Mouse (Mus musculus): ENCODE measurements around the gene Bcl2l1. TPM values are rescaled to one million over a fixed set of nuclear protein-coding genes. Genes with fewer than 3 reads are reported as not detected.

Gene Bcl2l1
- polyA plus RNA-seq, 1 experiment: 113 TPM

- Histone ChIP-seq H3K4me1 (ENCODE audit: control insufficient read depth, insufficient read depth, low read length) (peaks cover 16% of the 10 kb centered on the region), H3K4me3 (replicated peaks; ENCODE audit: extremely low read depth, low read depth, low read length) (no peak overlapping the region)
- peak; percentile 77 for DNase-seq
- WGBS: 17% methylated on average over 10 of the region's 10 CpGs
- TF ChIP-seq POLR2A (IDR thresholded peaks at IDR 0.05; ENCODE audit: borderline replicate concordance, extremely low read depth, low read depth, low read length): no peak
- TF ChIP-seq CTCF (IDR thresholded peaks at IDR 0.05; ENCODE audit: insufficient read depth, low read length): peak; percentile 64
Observed at GRCm38 (mm10) chr2:152742435-152742834, 89.1 kb downstream of the Bcl2l1 start.

GRCm38 (mm10) chr2:152741153-152742041, 90.1 kb downstream of the Bcl2l1 start:
- 9% methylated on average over 14 of the region's 14 CpGs for WGBS

GRCm38 (mm10) chr2:152740490-152740889, 91.0 kb downstream of the Bcl2l1 start:
- 74% methylated on average over 5 of the region's 5 CpGs for WGBS
- TF ChIP-seq POLR2A (IDR thresholded peaks at IDR 0.05; ENCODE audit: borderline replicate concordance, extremely low read depth, low read depth, low read length): no peak
- TF ChIP-seq CTCF (IDR thresholded peaks at IDR 0.05; ENCODE audit: insufficient read depth, low read length): no peak
- DNase-seq: no peak
- Histone ChIP-seq H3K4me3 (replicated peaks; ENCODE audit: extremely low read depth, low read depth, low read length) (no peak overlapping the region), H3K4me1 (ENCODE audit: control insufficient read depth, insufficient read depth, low read length) (peaks cover 19% of the 10 kb centered on the region)

More at GRCm38 (mm10) chr2:152741153-152742041, 90.1 kb downstream of the Bcl2l1 start:
- Histone ChIP-seq H3K4me3 (replicated peaks; ENCODE audit: extremely low read depth, low read depth, low read length) (peak overlapping the region; percentile 3), H3K4me1 (ENCODE audit: control insufficient read depth, insufficient read depth, low read length) (peaks cover 19% of the 10 kb centered on the region)
- TF ChIP-seq POLR2A (IDR thresholded peaks at IDR 0.05; ENCODE audit: borderline replicate concordance, extremely low read depth, low read depth, low read length): 0 out of 2 replicates have a peak, but pooled peaks have one; percentile 20
- no peak for TF ChIP-seq CTCF (IDR thresholded peaks at IDR 0.05; ENCODE audit: insufficient read depth, low read length)
- peak; percentile 83 for DNase-seq

- DNase-seq: no peak
- H3K4me1 ChIP-seq (ENCODE audit: control insufficient read depth, insufficient read depth, low read length): peaks cover 19% of the 10 kb centered on the region
- H3K4me3 ChIP-seq (replicated peaks; ENCODE audit: extremely low read depth, low read depth, low read length): no peak overlapping the region
- WGBS: 4% methylated on average over 3 of the region's 3 CpGs
- no peak for TF ChIP-seq POLR2A (IDR thresholded peaks at IDR 0.05; ENCODE audit: borderline replicate concordance, extremely low read depth, low read depth, low read length)
- TF ChIP-seq CTCF (IDR thresholded peaks at IDR 0.05; ENCODE audit: insufficient read depth, low read length): no peak
Observed at GRCm38 (mm10) chr2:152739842-152740260, 91.7 kb downstream of the Bcl2l1 start.

GRCm38 (mm10) chr2:152739031-152739841, 92.3 kb downstream of the Bcl2l1 start:
- Histone ChIP-seq H3K4me1 (ENCODE audit: control insufficient read depth, insufficient read depth, low read length) (peaks cover 23% of the 10 kb centered on the region), H3K4me3 (replicated peaks; ENCODE audit: extremely low read depth, low read depth, low read length) (peak overlapping the region; percentile 57)
- 1% methylated on average over 34 of the region's 36 CpGs for WGBS
- TF ChIP-seq CTCF (IDR thresholded peaks at IDR 0.05; ENCODE audit: insufficient read depth, low read length): no peak
- peak; percentile 47; the same call in 1 of the 2 replicates for TF ChIP-seq POLR2A (IDR thresholded peaks at IDR 0.05; ENCODE audit: borderline replicate concordance, extremely low read depth, low read depth, low read length)
- peak; percentile 73 for DNase-seq

GRCm38 (mm10) chr2:152738341-152738740, 93.2 kb downstream of the Bcl2l1 start:
- no peak for TF ChIP-seq POLR2A (IDR thresholded peaks at IDR 0.05; ENCODE audit: borderline replicate concordance, extremely low read depth, low read depth, low read length)
- no peak for TF ChIP-seq CTCF (IDR thresholded peaks at IDR 0.05; ENCODE audit: insufficient read depth, low read length)
- 17% methylated on average over 2 of the region's 2 CpGs for WGBS
- DNase-seq: no peak
- Histone ChIP-seq H3K4me1 (ENCODE audit: control insufficient read depth, insufficient read depth, low read length) (peaks cover 23% of the 10 kb centered on the region), H3K4me3 (replicated peaks; ENCODE audit: extremely low read depth, low read depth, low read length) (peak overlapping the region; percentile 59)

GRCm38 (mm10) chr2:152737306-152738221, 94.0 kb downstream of the Bcl2l1 start:
- H3K4me1 ChIP-seq (ENCODE audit: control insufficient read depth, insufficient read depth, low read length): peaks cover 23% of the 10 kb centered on the region
- TF ChIP-seq CTCF (IDR thresholded peaks at IDR 0.05; ENCODE audit: insufficient read depth, low read length): no peak
- peak; percentile 21; the same call in 1 of the 2 replicates for TF ChIP-seq POLR2A (IDR thresholded peaks at IDR 0.05; ENCODE audit: borderline replicate concordance, extremely low read depth, low read depth, low read length)
- peak overlapping the region; percentile 59 for H3K4me3 ChIP-seq (replicated peaks; ENCODE audit: extremely low read depth, low read depth, low read length)
- peak; percentile 48 for DNase-seq
- WGBS: 17% methylated on average over 10 of the region's 10 CpGs

- H3K4me1 ChIP-seq (ENCODE audit: control insufficient read depth, insufficient read depth, low read length): peaks cover 21% of the 10 kb centered on the region
- DNase-seq: peak; percentile 49
- peak overlapping the region; percentile 93 for H3K4me3 ChIP-seq (replicated peaks; ENCODE audit: extremely low read depth, low read depth, low read length)
- TF ChIP-seq POLR2A (IDR thresholded peaks at IDR 0.05; ENCODE audit: borderline replicate concordance, extremely low read depth, low read depth, low read length): peak; percentile 58; the same call in 1 of the 2 replicates
- TF ChIP-seq CTCF (IDR thresholded peaks at IDR 0.05; ENCODE audit: insufficient read depth, low read length): no peak
- WGBS: 1% methylated on average over 22 of the region's 22 CpGs
Observed at GRCm38 (mm10) chr2:152736748-152737147, 94.8 kb downstream of the Bcl2l1 start.

Data from lung, adult 2 months (tissue).